ENCODE assay signal across 8 mouse cellular contexts in genomic region chr1:192855474-192856230, GRCm38 (mm10). TPM values are rescaled to one million over a fixed set of nuclear protein-coding genes. Genes with fewer than 3 reads are reported as not detected.
A peak's percentile ranks its signal among the peaks of the same experiment; 100 is the strongest.
DNase-seq lines count a peak whose midpoint lies in the region; ATAC-seq lines count a peak whose summit lies in the region.
"Had no signal": no experiment of that assay in that cellular context is flagged by ENCODE, and none has a peak within 500 bp of the region (broad histone marks: within the 10 kb centered on the region; RNA-seq: fewer than 3 reads in every experiment).

Sertad4 (minus strand) TSS chr1:192855756.

- ATAC-seq in limb, embryonic 11.5 days (ENCODE audit: insufficient number of reproducible peaks, low FRiP score, low TSS enrichment, low read depth): peak; percentile 83
- ATAC-seq in midbrain, embryonic 15.5 days (replicated peaks): peak; percentile 61

- intact Hi-C loops in gastrocnemius, postnatal 14 days (cut with DNase I; ENCODE audit: low total_unique reads): no loop called here

- peak within 1 kb of the TSS; percentile 100 for H3K27ac ChIP-seq in limb, embryonic 11.5 days (replicated peaks; ENCODE audit: low read depth, low read length)
- peak within 1 kb of the TSS; percentile 97 for H3K27ac ChIP-seq in midbrain, embryonic 15.5 days
- H3K27ac ChIP-seq: macrophage had no signal

- no peaks in the 10 kb centered on the region for H3K27me3 ChIP-seq in limb, embryonic 11.5 days (ENCODE audit: control insufficient read depth, insufficient read depth, low read length)
- H3K27me3 ChIP-seq in midbrain, embryonic 15.5 days (replicated peaks): no peaks in the 10 kb centered on the region

- H3K4me1 ChIP-seq in limb, embryonic 11.5 days (ENCODE audit: control insufficient read depth, insufficient read depth, low read length): peaks cover 42% of the 10 kb centered on the region
- peaks cover 48% of the 10 kb centered on the region for H3K4me1 ChIP-seq in midbrain, embryonic 15.5 days

- peak; percentile 38 for DNase-seq in adrenal gland, adult 8-10 months
- peak; percentile 60 to 66 for DNase-seq in cerebellum, postnatal 36 days
- DNase-seq in gastrocnemius, postnatal 14 days: peak; percentile 79
- DNase-seq in hindlimb bud, embryonic 11.5 days (ENCODE audit: extremely low spot score, low read depth, low spot score): peak; percentile 83
- DNase-seq in limb, embryonic 11.5 days (ENCODE audit: low spot score): peak; percentile 90
- peak; percentile 41 for DNase-seq in thymus, postnatal 0 days (ENCODE audit: low spot score)

- H3K9me3 ChIP-seq in limb, embryonic 11.5 days (ENCODE audit: control insufficient read depth, low read length): no peaks in the 10 kb centered on the region
- no peaks in the 10 kb centered on the region for H3K9me3 ChIP-seq in midbrain, embryonic 15.5 days

- peak within 1 kb of the TSS; percentile 84 for H3K4me3 ChIP-seq in limb, embryonic 11.5 days (ENCODE audit: low read depth, low read length)
- H3K4me3 ChIP-seq in midbrain, embryonic 15.5 days: peak within 1 kb of the TSS; percentile 78

- H3K36me3 ChIP-seq in limb, embryonic 11.5 days (ENCODE audit: control insufficient read depth, insufficient read depth, low read length): peaks cover 2% of the 10 kb centered on the region; the same call in 1 of the 2 replicates
- H3K36me3 ChIP-seq in midbrain, embryonic 15.5 days (replicated peaks): no peaks in the 10 kb centered on the region

- peak within 1 kb of the TSS; percentile 99 for H3K9ac ChIP-seq in limb, embryonic 11.5 days (ENCODE audit: low read length)
- H3K9ac ChIP-seq in midbrain, embryonic 15.5 days: peak within 1 kb of the TSS; percentile 97

- under 1% methylated on average over 64 of the region's 75 CpGs for WGBS in limb, embryonic 11.5 days
- WGBS in midbrain, embryonic 15.5 days: under 1% methylated on average over 65 of the region's 75 CpGs

- H3K4me2 ChIP-seq in limb, embryonic 11.5 days (ENCODE audit: low read depth, severe bottlenecking): peak within 1 kb of the TSS; percentile 84
- H3K4me2 ChIP-seq in midbrain, embryonic 15.5 days: peak within 1 kb of the TSS; percentile 89

RNA-seq across cellular contexts. Expression of gene Sertad4, which starts in this region (rescaled TPM):
- 1 to 10 TPM; 5.3 to 9.9 (median 6.5) TPM for total RNA-seq in adrenal gland, adult 8-10 months (2022)
- 1 to 10 TPM; 4.0 to 7.7 TPM for total RNA-seq in gastrocnemius, postnatal 14 days (2021)
- polyA plus RNA-seq in limb, embryonic 11.5 days (2014; fragmentation: Nextera tagmentation; extraction: Ambion mirVana): 71.9 and 73.6 TPM in 2 replicates
- polyA plus RNA-seq in midbrain, embryonic 15.5 days (2015; fragmentation: Nextera tagmentation; extraction: Ambion mirVana): 30.4 and 30.7 TPM in 2 replicates
- 2.6 and 3.2 TPM in 2 replicates for polyA plus RNA-seq in thymus, postnatal 0 days (2015; fragmentation: Nextera tagmentation; extraction: Ambion mirVana)
- polyA plus RNA-seq: macrophage had no signal

Comparison
In these comparisons a context has a peak if more than half of its experiments do, and no peak if none do; other contexts are left out.
1. Peak in every context shown above with its lines: DNase-seq, ATAC-seq, H3K4me3 ChIP-seq and H3K27ac ChIP-seq.
2. DNase-seq: peak in every context shown above with its lines; median percentile 90 in limb, embryonic 11.5 days; 83 in hindlimb bud, embryonic 11.5 days; 79 in gastrocnemius, postnatal 14 days; 63 in cerebellum, postnatal 36 days; 41 in thymus, postnatal 0 days; 38 in adrenal gland, adult 8-10 months.